Mouse (Mus musculus): ENCODE measurements around the gene Cubn.
A peak's percentile ranks its signal among the peaks of the same experiment; 100 is the strongest.

The Cubn gene

GRCm38 (mm10) chr2:13491734-13492133 lies at the start of gene Cubn:
Cubn (minus strand) TSS chr2:13491813.
- no peak for DNase-seq (ENCODE audit: low spot score)

GRCm38 (mm10) chr2:13539860-13540259 lies 48.2 kb upstream of the Cubn start:
- DNase-seq (ENCODE audit: low spot score) = no peak

- no peak for DNase-seq (ENCODE audit: low spot score)
Measured at GRCm38 (mm10) chr2:13538704-13539377, 47.2 kb upstream of the Cubn start.

GRCm38 (mm10) chr2:13538258-13538657 lies 46.6 kb upstream of the Cubn start:
- no peak for DNase-seq (ENCODE audit: low spot score)

DNA sequence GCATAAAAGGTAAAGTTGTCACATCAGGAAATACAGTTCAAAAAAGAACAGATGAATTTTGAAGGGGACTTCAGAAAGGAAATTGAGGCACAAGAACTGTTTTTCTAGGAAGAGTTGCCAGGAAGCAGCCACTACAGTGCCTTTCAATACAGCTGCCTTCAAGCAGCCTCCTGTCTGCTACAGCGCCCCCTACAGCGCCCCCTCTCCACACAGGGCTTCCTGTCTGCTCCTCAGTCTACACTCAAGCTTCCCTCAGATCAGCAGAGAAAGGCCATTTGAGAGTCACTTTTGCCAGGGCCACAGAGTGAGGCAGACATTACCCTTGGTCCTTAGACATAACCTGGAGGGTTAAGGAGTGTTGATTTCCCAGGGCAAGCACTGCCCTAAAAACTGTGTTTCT lies 46.1 kb upstream of the Cubn start:
- peak; percentile 50 for DNase-seq (ENCODE audit: low spot score)

- no peak for DNase-seq (ENCODE audit: low spot score)
Measured at GRCm38 (mm10) chr2:13536747-13537146, 45.1 kb upstream of the Cubn start.

GRCm38 (mm10) chr2:13530639-13531038 lies 39.0 kb upstream of the Cubn start:
- DNase-seq (ENCODE audit: low spot score) = no peak

- no peak for DNase-seq (ENCODE audit: low spot score)
Measured at GRCm38 (mm10) chr2:13529253-13529933, 37.8 kb upstream of the Cubn start.

- DNase-seq (ENCODE audit: low spot score) = no peak
Measured at GRCm38 (mm10) chr2:13527531-13527930, 35.9 kb upstream of the Cubn start.

DNA sequence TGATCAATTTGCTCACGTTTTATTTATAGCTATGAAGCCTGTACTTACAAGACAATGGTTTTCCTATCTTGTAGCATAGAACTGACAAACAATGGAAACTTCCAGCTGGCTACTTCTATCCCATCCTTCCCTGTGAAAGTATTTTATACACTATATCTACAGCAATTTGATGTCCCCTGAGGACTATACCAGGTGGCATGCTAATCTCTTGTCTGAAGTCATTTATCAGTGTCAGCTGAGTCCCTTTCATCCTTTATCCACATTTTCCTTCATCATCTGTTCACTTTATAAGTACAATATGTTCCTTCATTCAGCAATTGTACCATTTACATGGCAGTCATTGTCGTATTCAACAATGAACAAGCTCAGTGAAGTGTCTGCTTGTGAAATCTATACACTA lies 35.5 kb upstream of the Cubn start:
- no peak for DNase-seq (ENCODE audit: low spot score)

- DNase-seq (ENCODE audit: low spot score) = no peak
Measured at GRCm38 (mm10) chr2:13526205-13526604, 34.6 kb upstream of the Cubn start.

- peak; percentile 69 for DNase-seq (ENCODE audit: low spot score)
Measured at GRCm38 (mm10) chr2:13523540-13524456, 32.2 kb upstream of the Cubn start.

GRCm38 (mm10) chr2:13522106-13522505 lies 30.5 kb upstream of the Cubn start:
- no peak for DNase-seq (ENCODE audit: low spot score)

- DNase-seq (ENCODE audit: low spot score) = no peak
Measured at GRCm38 (mm10) chr2:13514949-13515348, 23.3 kb upstream of the Cubn start.

DNA sequence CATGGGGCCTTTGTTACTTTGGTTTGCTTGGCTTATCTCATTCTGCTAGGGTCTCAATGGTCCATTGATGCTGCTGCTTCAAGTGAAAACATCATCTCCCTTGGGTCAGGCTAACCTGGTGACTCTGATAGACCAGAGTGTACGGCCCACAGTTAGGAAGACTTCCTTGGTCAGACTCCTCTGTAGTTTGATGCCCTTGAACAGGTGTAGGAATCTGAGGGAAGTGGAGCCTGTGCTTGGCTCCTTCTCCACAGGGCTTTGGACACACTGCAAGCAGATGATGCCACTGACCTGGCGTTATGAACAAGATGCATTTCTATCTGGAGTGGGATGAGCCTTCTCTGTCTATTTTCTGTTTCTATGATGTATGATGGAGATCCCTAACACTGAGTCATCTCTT lies 11.1 kb upstream of the Cubn start:
- DNase-seq (ENCODE audit: low spot score) = no peak

GRCm38 (mm10) chr2:13501553-13501952 lies 9.9 kb upstream of the Cubn start:
- DNase-seq (ENCODE audit: low spot score) = no peak

- DNase-seq (ENCODE audit: low spot score) = no peak
Measured at GRCm38 (mm10) chr2:13500298-13500999, 8.8 kb upstream of the Cubn start.

DNA sequence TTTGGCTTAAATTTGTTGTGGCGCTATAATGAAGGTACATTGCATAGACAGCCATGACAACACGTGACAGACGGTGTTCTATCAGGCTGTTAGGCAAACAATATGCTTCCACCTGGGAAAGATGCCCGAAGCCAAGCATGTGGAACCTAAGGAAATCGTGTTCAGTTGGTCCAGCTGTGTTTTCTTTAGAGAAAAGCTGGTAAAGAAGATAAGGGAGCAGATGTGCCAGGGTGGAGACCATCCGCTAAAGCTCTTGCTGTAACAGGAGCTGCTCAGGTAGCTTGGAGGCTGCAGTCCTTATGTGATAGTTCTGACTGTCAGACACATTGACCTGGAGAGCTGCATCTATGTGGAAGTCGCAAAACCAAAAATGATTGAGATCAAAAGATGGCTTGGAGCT lies 7.6 kb upstream of the Cubn start:
- DNase-seq (ENCODE audit: low spot score) = no peak

GRCm38 (mm10) chr2:13496087-13496486 lies 4.5 kb upstream of the Cubn start:
- no peak for DNase-seq (ENCODE audit: low spot score)

- DNase-seq (ENCODE audit: low spot score) = no peak
Measured at GRCm38 (mm10) chr2:13492927-13493326, 1.3 kb upstream of the Cubn start.

GRCm38 (mm10) chr2:13490480-13490879 lies 1.1 kb downstream of the Cubn start:
- no peak for DNase-seq (ENCODE audit: low spot score)

- DNase-seq (ENCODE audit: low spot score) = no peak
Measured at GRCm38 (mm10) chr2:13486470-13486869, 5.1 kb downstream of the Cubn start.
